Mouse (Mus musculus): ENCODE data around the gene Clstn1.

Gene Clstn1

GRCm38 (mm10) chr4:149567432-149568026 lies 18.7 kb upstream of the Clstn1 start:
- DNase-seq (ENCODE audit: low read depth, low spot score), result no peak

- DNase-seq (ENCODE audit: low read depth, low spot score), result no peak
These were observed 17.6 kb upstream of the Clstn1 start for GRCm38 (mm10) chr4:149568622-149569021.

- no peak for DNase-seq (ENCODE audit: low read depth, low spot score)
These were observed 16.3 kb upstream of the Clstn1 start for GRCm38 (mm10) chr4:149569781-149570497.

GRCm38 (mm10) chr4:149570498-149570863 lies 15.8 kb upstream of the Clstn1 start:
- no peak for DNase-seq (ENCODE audit: low read depth, low spot score)

GRCm38 (mm10) chr4:149571209-149571608 lies 15.1 kb upstream of the Clstn1 start:
- DNase-seq (ENCODE audit: low read depth, low spot score), result no peak

GRCm38 (mm10) chr4:149571651-149572149 lies 14.6 kb upstream of the Clstn1 start:
- no peak for DNase-seq (ENCODE audit: low read depth, low spot score)

- DNase-seq (ENCODE audit: low read depth, low spot score), result no peak
These were observed 13.8 kb upstream of the Clstn1 start for GRCm38 (mm10) chr4:149572446-149572845.

GRCm38 (mm10) chr4:149572851-149573250 lies 13.4 kb upstream of the Clstn1 start:
- no peak for DNase-seq (ENCODE audit: low read depth, low spot score)

- no peak for DNase-seq (ENCODE audit: low read depth, low spot score)
These were observed 11.9 kb upstream of the Clstn1 start for GRCm38 (mm10) chr4:149574391-149574821.

- no peak for DNase-seq (ENCODE audit: low read depth, low spot score)
These were observed 10.2 kb upstream of the Clstn1 start for GRCm38 (mm10) chr4:149576061-149576460.

- DNase-seq (ENCODE audit: low read depth, low spot score), result no peak
These were observed 9.2 kb upstream of the Clstn1 start for GRCm38 (mm10) chr4:149576993-149577548.

- no peak for DNase-seq (ENCODE audit: low read depth, low spot score)
These were observed 8.1 kb upstream of the Clstn1 start for GRCm38 (mm10) chr4:149578085-149578681.

GRCm38 (mm10) chr4:149578831-149579230 lies 7.4 kb upstream of the Clstn1 start:
- DNase-seq (ENCODE audit: low read depth, low spot score), result no peak

- DNase-seq (ENCODE audit: low read depth, low spot score), result no peak
These were observed 1.0 kb upstream of the Clstn1 start for GRCm38 (mm10) chr4:149585236-149585635.

GRCm38 (mm10) chr4:149586783-149587595 lies 721 bp downstream of the Clstn1 start:
- DNase-seq (ENCODE audit: low read depth, low spot score), result no peak

- no peak for DNase-seq (ENCODE audit: low read depth, low spot score)
These were observed 1.4 kb downstream of the Clstn1 start for GRCm38 (mm10) chr4:149587596-149588168.

- no peak for DNase-seq (ENCODE audit: low read depth, low spot score)
These were observed 3.9 kb downstream of the Clstn1 start for GRCm38 (mm10) chr4:149590200-149590599.

- no peak for DNase-seq (ENCODE audit: low read depth, low spot score)
These were observed 5.2 kb downstream of the Clstn1 start for GRCm38 (mm10) chr4:149591486-149591885.

- DNase-seq (ENCODE audit: low read depth, low spot score), result no peak
These were observed 8.8 kb downstream of the Clstn1 start for GRCm38 (mm10) chr4:149594913-149595581.

GRCm38 (mm10) chr4:149597641-149598208 lies 11.5 kb downstream of the Clstn1 start:
- DNase-seq (ENCODE audit: low read depth, low spot score), result no peak
